ENCODE assay signal across 8 mouse cellular contexts in genomic region chr1:59482331-59482695, GRCm38 (mm10). TPM values are rescaled to one million over a fixed set of nuclear protein-coding genes. Genes with fewer than 3 reads are reported as not detected.
DNase-seq lines count a peak whose midpoint lies in the region; ATAC-seq and TF ChIP-seq lines count a peak whose summit lies in the region.

TSS of gene Fzd7 (plus strand) at chr1:59482424.

- H3K27me3 ChIP-seq in forebrain, embryonic 11.5 days (ENCODE audit: control insufficient read depth, insufficient read depth, low read length): peaks cover 18% of the 10 kb centered on the region
- no peaks in the 10 kb centered on the region for H3K27me3 ChIP-seq in intestine, embryonic 14.5 days (replicated peaks; ENCODE audit: control insufficient read depth, insufficient read depth, low read length)
- H3K27me3 ChIP-seq in midbrain, embryonic 13.5 days: peaks cover 37% of the 10 kb centered on the region

- DNase-seq in left cerebral cortex, adult 2 months (ENCODE audit: extremely low spot score in 1 of 2, low spot score in 2 of 2): no peak
- DNase-seq in left cerebral cortex, adult 11 months (ENCODE audit: low spot score): no peak
- DNase-seq in adrenal gland, adult 2 months: no peak
- peak; percentile 83 for DNase-seq in forebrain, embryonic 11.5 days (ENCODE audit: low spot score)
- DNase-seq in intestine, embryonic 14.5 days (ENCODE audit: low spot score): peak; percentile 92
- DNase-seq in urinary bladder, postnatal 25 days (ENCODE audit: low spot score): no peak
- no peak for DNase-seq in layer of hippocampus, postnatal 36 days

- peak; percentile 47 for ATAC-seq in forebrain, embryonic 11.5 days (replicated peaks; ENCODE audit: low FRiP score)
- ATAC-seq in intestine, embryonic 14.5 days (replicated peaks; ENCODE audit: low FRiP score, low TSS enrichment, low read depth): peak; percentile 36
- ATAC-seq in midbrain, embryonic 13.5 days: peak; percentile 46

- H3K4me2 ChIP-seq in forebrain, embryonic 11.5 days (ENCODE audit: low read depth, low read length, severe bottlenecking): peak within 1 kb of the TSS; percentile 99
- peak within 1 kb of the TSS; percentile 74 for H3K4me2 ChIP-seq in intestine, embryonic 14.5 days (ENCODE audit: low read length)
- H3K4me2 ChIP-seq in midbrain, embryonic 13.5 days (replicated peaks): peak within 1 kb of the TSS; percentile 99

- H3K4me3 ChIP-seq in left cerebral cortex, adult 2 months: peak within 1 kb of the TSS; percentile 60
- H3K4me3 ChIP-seq in forebrain, embryonic 11.5 days (ENCODE audit: low read depth, low read length): peak within 1 kb of the TSS; percentile 62
- H3K4me3 ChIP-seq in intestine, embryonic 14.5 days (ENCODE audit: low read depth, low read length): peak within 1 kb of the TSS; percentile 72
- H3K4me3 ChIP-seq in midbrain, embryonic 13.5 days (replicated peaks): peak within 1 kb of the TSS; percentile 62

- no peaks in the 10 kb centered on the region for H3K36me3 ChIP-seq in forebrain, embryonic 11.5 days (ENCODE audit: control insufficient read depth, insufficient read depth, low read length)
- 0 out of 2 replicates have a peak, but pooled peaks cover 6% of the 10 kb centered on the region for H3K36me3 ChIP-seq in intestine, embryonic 14.5 days (ENCODE audit: control insufficient read depth, insufficient read depth, low read length)
- H3K36me3 ChIP-seq in midbrain, embryonic 13.5 days: no peaks in the 10 kb centered on the region

- H3K9me3 ChIP-seq in forebrain, embryonic 11.5 days (ENCODE audit: control insufficient read depth, low read length): no peaks in the 10 kb centered on the region
- no peaks in the 10 kb centered on the region for H3K9me3 ChIP-seq in intestine, embryonic 14.5 days (ENCODE audit: control insufficient read depth, low read length)
- H3K9me3 ChIP-seq in midbrain, embryonic 13.5 days: no peaks in the 10 kb centered on the region

- intact Hi-C loops in left cerebral cortex, adult 2 months (cut with DNase I): loop anchor here (2.0 to 5.0 kb wide), 3 partner anchors 102 to 166 kb away; no protein-coding TSS in a partner anchor

- H3K4me1 ChIP-seq in forebrain, embryonic 11.5 days (replicated peaks; ENCODE audit: control insufficient read depth, insufficient read depth, low read length): peaks cover 25% of the 10 kb centered on the region
- peaks cover 36% of the 10 kb centered on the region for H3K4me1 ChIP-seq in intestine, embryonic 14.5 days (replicated peaks; ENCODE audit: control insufficient read depth, insufficient read depth, low read length)
- H3K4me1 ChIP-seq in midbrain, embryonic 13.5 days (replicated peaks): peaks cover 59% of the 10 kb centered on the region

- peak within 1 kb of the TSS; percentile 50 for H3K27ac ChIP-seq in left cerebral cortex, adult 2 months
- peak within 1 kb of the TSS; percentile 86 for H3K27ac ChIP-seq in forebrain, embryonic 11.5 days (ENCODE audit: low read depth, low read length)
- peak within 1 kb of the TSS; percentile 96 for H3K27ac ChIP-seq in intestine, embryonic 14.5 days (ENCODE audit: low read depth)
- H3K27ac ChIP-seq in midbrain, embryonic 13.5 days: peak within 1 kb of the TSS; percentile 75

- H3K9ac ChIP-seq in forebrain, embryonic 11.5 days (ENCODE audit: low read length): peak within 1 kb of the TSS; percentile 75
- peak within 1 kb of the TSS; percentile 75 for H3K9ac ChIP-seq in intestine, embryonic 14.5 days (ENCODE audit: low read length)
- H3K9ac ChIP-seq in midbrain, embryonic 13.5 days (replicated peaks): peak within 1 kb of the TSS; percentile 76

- WGBS in forebrain, embryonic 11.5 days: under 1% methylated on average over 35 of the region's 35 CpGs
- WGBS in intestine, embryonic 14.5 days: 0% methylated on average over 35 of the region's 35 CpGs
- WGBS in midbrain, embryonic 13.5 days: 0% methylated on average over 35 of the region's 35 CpGs

- TF ChIP-seq CTCF in left cerebral cortex, adult 2 months (IDR thresholded peaks at IDR 0.05): no peak; the same call in 1 of the 2 replicates

RNA-seq across cellular contexts. Expression of gene Fzd7, which starts in this region (rescaled TPM):
- total RNA-seq in left cerebral cortex, adult 2 months (2021): 1 to 10 TPM; 5.0 to 7.9 TPM
- 10 to 100 TPM in 1 of 2 experiments, 1 to 10 TPM in 1; 9.9 to 16.7 TPM for total RNA-seq in adrenal gland, adult 2 months (2021)
- 20.1 and 22.0 TPM in 2 replicates for polyA plus RNA-seq in adrenal gland, adult 2 months (2012; rRNA removed)
- polyA plus RNA-seq in forebrain, embryonic 11.5 days (2014; fragmentation: Nextera tagmentation; extraction: Ambion mirVana): 12.7 and 15.4 TPM in 2 replicates
- 10.8 and 11.5 TPM in 2 replicates for polyA plus RNA-seq in intestine, embryonic 14.5 days (2014; fragmentation: Nextera tagmentation; extraction: Ambion mirVana)
- polyA plus RNA-seq in midbrain, embryonic 13.5 days (2015; fragmentation: Nextera tagmentation; extraction: Ambion mirVana): 2.7 and 4.0 TPM in 2 replicates
- total RNA-seq in layer of hippocampus, postnatal 36 days (2021): 1 to 10 TPM; 5.3 to 5.4 TPM

Comparison
In these comparisons a context has a peak if more than half of its experiments do, and no peak if none do; other contexts are left out.
1. DNase-seq: peak in forebrain, embryonic 11.5 days (single experiment) and intestine, embryonic 14.5 days (single experiment); none in left cerebral cortex, adult 2 months (0 of 2), left cerebral cortex, adult 11 months (single experiment), adrenal gland, adult 2 months (single experiment), urinary bladder, postnatal 25 days (single experiment) and layer of hippocampus, postnatal 36 days (0 of 2).
2. Peak in every context shown above with its lines, with median percentiles within 50 percentile points of each other: H3K27ac ChIP-seq, H3K4me3 ChIP-seq, ATAC-seq, H3K4me2 ChIP-seq and H3K9ac ChIP-seq.